Mouse (Mus musculus): ENCODE data around the gene Il9r.

The Il9r gene

GRCm38 (mm10) chr11:32200075-32200601, at the start of gene Il9r:
Il9r (minus strand) TSS chr11:32200279.
- no peak for DNase-seq (ENCODE audit: low read depth, low spot score)

GRCm38 (mm10) chr11:32248350-32248749, 48.3 kb upstream of the Il9r start:
- no peak for DNase-seq (ENCODE audit: low read depth, low spot score)

- no peak for DNase-seq (ENCODE audit: low read depth, low spot score)
Measured at GRCm38 (mm10) chr11:32247068-32247467, 47.0 kb upstream of the Il9r start.

GRCm38 (mm10) chr11:32245614-32246013, 45.5 kb upstream of the Il9r start:
- DNase-seq (ENCODE audit: low read depth, low spot score), result no peak

- DNase-seq (ENCODE audit: low read depth, low spot score), result no peak
Measured at GRCm38 (mm10) chr11:32244617-32245016, 44.5 kb upstream of the Il9r start.

- no peak for DNase-seq (ENCODE audit: low read depth, low spot score)
Measured at GRCm38 (mm10) chr11:32244064-32244463, 44.0 kb upstream of the Il9r start.

GRCm38 (mm10) chr11:32243205-32243955, 43.3 kb upstream of the Il9r start:
- DNase-seq (ENCODE audit: low read depth, low spot score), result no peak

- DNase-seq (ENCODE audit: low read depth, low spot score), result no peak
Measured at GRCm38 (mm10) chr11:32242209-32242608, 42.1 kb upstream of the Il9r start.

- DNase-seq (ENCODE audit: low read depth, low spot score), result no peak
Measured at GRCm38 (mm10) chr11:32241391-32241790, 41.3 kb upstream of the Il9r start.

GRCm38 (mm10) chr11:32238093-32238860, 38.2 kb upstream of the Il9r start:
- DNase-seq (ENCODE audit: low read depth, low spot score), result no peak

- DNase-seq (ENCODE audit: low read depth, low spot score), result no peak
Measured at GRCm38 (mm10) chr11:32237411-32237795, 37.3 kb upstream of the Il9r start.

- no peak for DNase-seq (ENCODE audit: low read depth, low spot score)
Measured at GRCm38 (mm10) chr11:32236712-32237410, 36.8 kb upstream of the Il9r start.

GRCm38 (mm10) chr11:32236132-32236531, 36.1 kb upstream of the Il9r start:
- DNase-seq (ENCODE audit: low read depth, low spot score), result no peak

- DNase-seq (ENCODE audit: low read depth, low spot score), result no peak
Measured at GRCm38 (mm10) chr11:32235646-32236045, 35.6 kb upstream of the Il9r start.

GRCm38 (mm10) chr11:32234816-32235485, 34.9 kb upstream of the Il9r start:
- DNase-seq (ENCODE audit: low read depth, low spot score), result no peak

GRCm38 (mm10) chr11:32233895-32234294, 33.8 kb upstream of the Il9r start:
- no peak for DNase-seq (ENCODE audit: low read depth, low spot score)

GRCm38 (mm10) chr11:32232848-32233247, 32.8 kb upstream of the Il9r start:
- DNase-seq (ENCODE audit: low read depth, low spot score), result no peak

GRCm38 (mm10) chr11:32231125-32231524, 31.0 kb upstream of the Il9r start:
- DNase-seq (ENCODE audit: low read depth, low spot score), result no peak

GRCm38 (mm10) chr11:32230220-32230619, 30.1 kb upstream of the Il9r start:
- no peak for DNase-seq (ENCODE audit: low read depth, low spot score)

- no peak for DNase-seq (ENCODE audit: low read depth, low spot score)
Measured at GRCm38 (mm10) chr11:32228292-32228845, 28.3 kb upstream of the Il9r start.

GRCm38 (mm10) chr11:32227555-32227954, 27.5 kb upstream of the Il9r start:
- no peak for DNase-seq (ENCODE audit: low read depth, low spot score)
